Comparison of ENCODE assay signal across 35 mouse cellular contexts in the genomic region with DNA sequence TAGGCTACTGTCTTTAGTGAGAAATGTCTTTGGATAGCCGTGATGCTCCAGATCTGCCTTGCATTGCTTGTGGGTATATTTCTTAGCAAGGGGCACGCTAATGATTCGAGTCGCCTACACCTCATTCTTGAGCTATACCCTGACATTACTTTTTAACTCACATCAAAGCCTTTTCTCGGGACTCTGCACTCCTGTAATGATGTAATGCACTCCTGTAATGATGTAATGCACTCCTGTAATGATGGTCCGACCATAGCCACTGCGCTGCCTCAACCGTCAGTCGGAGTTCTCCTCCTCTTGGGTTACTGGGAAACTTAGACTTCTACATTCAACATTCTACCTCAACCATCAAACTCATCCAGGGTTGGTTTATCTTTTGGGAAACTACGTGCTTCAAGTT. TPM values are rescaled to one million over a fixed set of nuclear protein-coding genes. Genes with fewer than 3 reads are reported as not detected.
"Had no signal": no experiment of that assay in that cellular context is flagged by ENCODE, and none has a peak within 500 bp of the region (broad histone marks: within the 10 kb centered on the region; RNA-seq: fewer than 3 reads in every experiment).

No protein-coding gene starts in this region.

- ATAC-seq: liver, embryonic 12.5 days; lung, postnatal 0 days; midbrain, embryonic 13.5 days; midbrain, embryonic 15.5 days; midbrain, embryonic 16.5 days had no signal

- H3K9ac ChIP-seq: limb, embryonic 12.5 days; limb, embryonic 13.5 days; limb, embryonic 15.5 days; liver, embryonic 12.5 days; liver, embryonic 13.5 days; liver, embryonic 14.5 days; liver, embryonic 15.5 days; lung, embryonic 14.5 days; lung, embryonic 15.5 days; midbrain, embryonic 12.5 days; midbrain, embryonic 13.5 days; midbrain, embryonic 15.5 days had no signal

- H3K4me1 ChIP-seq: liver, embryonic 12.5 days; liver, embryonic 13.5 days; liver, embryonic 15.5 days; midbrain, embryonic 10.5 days; midbrain, embryonic 12.5 days; midbrain, embryonic 13.5 days; midbrain, embryonic 15.5 days had no signal

- H3K4me3 ChIP-seq: left cerebral cortex, adult 2 months; limb, embryonic 12.5 days; limb, embryonic 13.5 days; limb, embryonic 15.5 days; liver, embryonic 12.5 days; liver, embryonic 13.5 days; liver, embryonic 15.5 days; lung, embryonic 15.5 days; megakaryocyte, embryonic 14.5 days; midbrain, embryonic 10.5 days; midbrain, embryonic 12.5 days; midbrain, embryonic 13.5 days; midbrain, embryonic 15.5 days; myocyte had no signal

- H3K4me2 ChIP-seq: limb, embryonic 12.5 days; limb, embryonic 13.5 days; limb, embryonic 15.5 days; liver, embryonic 11.5 days; liver, embryonic 12.5 days; liver, embryonic 13.5 days; liver, embryonic 15.5 days; lung, embryonic 14.5 days; lung, embryonic 15.5 days; midbrain, embryonic 11.5 days; midbrain, embryonic 12.5 days; midbrain, embryonic 13.5 days; midbrain, embryonic 15.5 days had no signal

- H3K9me3 ChIP-seq: limb, embryonic 12.5 days; limb, embryonic 15.5 days; liver, embryonic 12.5 days; liver, embryonic 13.5 days; liver, embryonic 15.5 days; lung, embryonic 15.5 days; midbrain, embryonic 10.5 days; midbrain, embryonic 12.5 days; midbrain, embryonic 13.5 days; midbrain, embryonic 15.5 days had no signal

- DNase-seq: left cerebral cortex, postnatal 4 days; liver; liver, embryonic 13.5 days; lung, adult 18-20 months; lung, adult 2 months; lung, embryonic 14.5 days; lung, postnatal 10 days; lung, postnatal 14 days; lung, postnatal 36 days; lung, postnatal 4 days; midbrain, embryonic 14.5 days had no signal

- H3K27ac ChIP-seq: left cerebral cortex, adult 2 months; limb, embryonic 12.5 days; limb, embryonic 13.5 days; limb, embryonic 15.5 days; liver, embryonic 12.5 days; liver, embryonic 13.5 days; liver, embryonic 14.5 days; liver, embryonic 15.5 days; lung, embryonic 15.5 days; macrophage; midbrain, embryonic 10.5 days; midbrain, embryonic 12.5 days; midbrain, embryonic 13.5 days; midbrain, embryonic 15.5 days had no signal

- H3K36me3 ChIP-seq: limb, embryonic 12.5 days; limb, embryonic 13.5 days; limb, embryonic 15.5 days; liver, embryonic 12.5 days; liver, embryonic 13.5 days; liver, embryonic 15.5 days; lung, embryonic 15.5 days; midbrain, embryonic 10.5 days; midbrain, embryonic 12.5 days; midbrain, embryonic 13.5 days; midbrain, embryonic 15.5 days had no signal

- H3K27me3 ChIP-seq: liver, embryonic 12.5 days; liver, embryonic 13.5 days; liver, embryonic 15.5 days; lung, embryonic 15.5 days; midbrain, embryonic 15.5 days had no signal

RNA-seq across cellular contexts. Expression of a gene that starts 32.2 kb away (rescaled TPM):
- total RNA-seq: left cerebral cortex, postnatal 25 days; megakaryocyte progenitor cell, adult 5-6 weeks; megakaryocyte, adult 5-6 weeks; megakaryocyte-erythroid progenitor cell, adult 5-6 weeks; monocyte, adult 5-6 weeks had no signal
- polyA plus RNA-seq: macrophage, myocyte had no signal
